Mouse (Mus musculus) limb, embryonic 12.5 days (tissue): ENCODE measurements around the gene Gm6169. TPM values are rescaled to one million over a fixed set of nuclear protein-coding genes. Genes with fewer than 3 reads are reported as not detected.
"Not testable (repeated sequence)": the region's sequence is repeated elsewhere in the genome, so short reads cannot be mapped to it uniquely, and the experiment has no call there.

Experiments used
- ATAC-seq: fragments of 200-750 bp; cut with Nextera tagmentation; 2 replicates; pipeline ENCODE4 v1.8.0; 2017; ENCODE audit warnings: low read depth, moderate TSS enrichment; ENCODE audit not compliant: insufficient number of reproducible peaks, insufficient read depth, low FRiP score, low TSS enrichment
- H3K27ac ChIP-seq: fragments of 300-500 bp; sonication (generic); 2 replicates; pipeline ENCODE4 v1.5.1; 2016; ENCODE audit warnings: mild to moderate bottlenecking, moderate library complexity
- H3K27me3 ChIP-seq: fragments of 300-500 bp; sonication (generic); 2 replicates; pipeline ENCODE4 v1.6.1; 2016; ENCODE audit warnings: mild to moderate bottlenecking, moderate library complexity
- H3K36me3 ChIP-seq: fragments of 300-500 bp; sonication (generic); 2 replicates; pipeline ENCODE4 v1.6.1; 2016; ENCODE audit warnings: mild to moderate bottlenecking, moderate library complexity
- H3K4me1 ChIP-seq: fragments of 300-500 bp; sonication (generic); replicated peaks from 2 replicates; pipeline ENCODE4 v1.6.1; 2016
- H3K4me2 ChIP-seq: fragments of 300-500 bp; sonication (generic); 2 replicates; pipeline ENCODE4 v1.6.1; 2016; ENCODE audit warnings: mild to moderate bottlenecking, moderate library complexity
- H3K4me3 ChIP-seq: fragments of 300-500 bp; sonication (generic); replicated peaks from 2 replicates; pipeline ENCODE4 v1.5.1; 2016; ENCODE audit warnings: mild to moderate bottlenecking
- H3K9ac ChIP-seq: fragments of 300-500 bp; sonication (generic); replicated peaks from 2 replicates; pipeline ENCODE4 v1.6.1; 2016; ENCODE audit warnings: mild to moderate bottlenecking, moderate library complexity
- H3K9me3 ChIP-seq: fragments of 300-500 bp; sonication (generic); 2 replicates; pipeline ENCODE4 v1.6.1; 2016; ENCODE audit warnings: mild to moderate bottlenecking, moderate library complexity
- WGBS: fragments of 180-500 bp; shearing (Covaris S2); methylation state at CpG from one replicate; pipeline ENCODE4 v1.1.7; 2016; 5-methylcytosine and 5-hydroxymethylcytosine counted together
- polyA plus RNA-seq: library from polyadenylated mRNA; unstranded; fragments of >200 nt; fragmentation: Nextera tagmentation; extraction: Ambion mirVana; gene quantifications from 2 replicates; pipeline ENCODE4 v1.2.1, GENCODE M21; 2016

Gene Gm6169
- 1.3 and 1.8 TPM in 2 replicates for polyA plus RNA-seq

DNA sequence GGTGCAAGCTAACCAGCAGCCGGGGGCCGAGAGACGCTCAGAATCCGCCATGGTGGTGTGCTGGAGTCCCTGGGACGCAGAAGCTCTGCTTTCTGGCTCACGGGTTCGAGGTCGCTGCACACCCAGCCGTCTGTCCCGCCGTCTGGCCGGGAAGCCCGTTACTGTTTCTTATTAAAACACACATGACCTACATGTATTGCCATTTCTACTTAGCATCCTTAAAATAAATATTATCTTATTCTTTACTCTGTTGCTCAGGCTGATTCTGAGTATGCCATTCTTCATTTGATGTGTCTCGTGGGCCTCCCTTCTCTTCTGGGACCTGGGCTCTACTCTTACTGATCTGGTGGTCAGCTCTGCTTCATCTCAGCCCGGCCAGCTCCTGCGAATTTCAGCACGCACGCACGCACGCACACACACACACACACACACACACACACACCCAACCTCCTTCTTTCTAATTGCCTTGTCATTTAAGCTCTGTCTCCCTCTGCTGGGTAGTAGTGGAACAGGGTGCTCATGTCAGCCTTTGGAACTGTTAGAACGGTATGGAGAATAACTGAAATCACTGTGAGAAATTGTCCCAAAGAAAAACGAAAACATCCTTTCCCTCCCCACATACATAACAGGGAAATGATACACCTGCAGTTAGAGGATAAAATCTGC, at the start of gene Gm6169:
Gene Gm6169, minus strand, starts transcription at position 51 of the 666 bp plus-strand sequence.
- H3K4me1 ChIP-seq = no peaks in the 10 kb centered on the region
- H3K9ac ChIP-seq = no peak within 1 kb of the TSS
- H3K36me3 ChIP-seq = peaks cover 2% of the 10 kb centered on the region; the same call in 1 of the 2 replicates
- no peaks in the 10 kb centered on the region for H3K27me3 ChIP-seq
- WGBS = 82% methylated on average over 22 of the region's 22 CpGs
- H3K9me3 ChIP-seq = no peaks in the 10 kb centered on the region
- ATAC-seq = no peak
- H3K27ac ChIP-seq = no peak within 1 kb of the TSS
- H3K4me3 ChIP-seq = no peak within 1 kb of the TSS
- H3K4me2 ChIP-seq = no peak within 1 kb of the TSS

DNA sequence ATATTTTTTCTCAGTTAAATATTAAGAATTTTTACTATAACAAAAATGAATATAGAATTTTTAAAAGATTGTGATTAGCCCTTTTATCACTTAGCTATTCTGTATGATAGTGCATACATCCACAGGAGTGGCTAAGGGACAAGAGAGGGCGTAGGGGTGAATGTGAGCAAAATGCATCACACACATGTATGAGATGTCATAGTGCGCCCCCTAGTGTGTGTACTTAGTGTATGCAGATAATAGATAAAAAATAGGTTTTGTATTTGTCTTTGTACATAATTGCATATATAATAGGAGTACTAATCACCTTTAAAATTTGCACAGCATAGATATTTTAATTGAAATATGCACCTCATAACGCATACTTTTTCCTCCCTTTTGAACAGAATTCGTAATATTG, 46.8 kb upstream of the Gm6169 start:
- Histone ChIP-seq H3K27ac (no peak overlapping the region), H3K4me1 (no peaks in the 10 kb centered on the region), H3K9me3 (no peaks in the 10 kb centered on the region), H3K4me3 (no peak overlapping the region), H3K36me3 (peaks cover 66% of the 10 kb centered on the region), H3K27me3 (no peaks in the 10 kb centered on the region), H3K4me2 (no peak overlapping the region), H3K9ac (no peak overlapping the region)
- ATAC-seq = no peak
- WGBS = 60% methylated on average over 4 of the region's 4 CpGs

DNA sequence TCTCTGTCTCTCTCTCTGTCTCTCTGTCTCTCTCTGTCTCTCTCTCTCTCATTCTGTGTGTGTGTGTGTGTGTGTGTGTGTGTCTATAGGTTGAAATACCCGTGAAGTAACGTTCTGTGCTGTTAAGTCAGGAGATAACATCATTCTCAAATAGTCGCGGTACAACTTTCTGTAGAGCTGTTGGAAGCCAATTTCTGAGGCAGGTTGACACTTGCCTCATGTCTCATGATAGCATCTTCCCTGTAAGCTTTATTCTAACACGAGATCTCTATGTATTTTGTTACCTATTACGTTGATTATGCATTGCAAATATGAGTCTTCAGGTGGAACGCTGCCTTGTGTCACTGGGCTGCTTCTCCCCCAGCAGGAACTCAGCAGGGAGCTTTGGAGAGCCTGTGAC, 43.3 kb upstream of the Gm6169 start:
- Histone ChIP-seq H3K9ac (no peak overlapping the region), H3K4me1 (peaks cover 6% of the 10 kb centered on the region; the same call in 1 of the 2 replicates), H3K27ac (no peak overlapping the region), H3K4me3 (no peak overlapping the region), H3K4me2 (no peak overlapping the region), H3K36me3 (peaks cover 35% of the 10 kb centered on the region), H3K9me3 (no peaks in the 10 kb centered on the region), H3K27me3 (no peaks in the 10 kb centered on the region)
- 84% methylated on average over 7 of the region's 7 CpGs for WGBS
- no peak for ATAC-seq

DNA sequence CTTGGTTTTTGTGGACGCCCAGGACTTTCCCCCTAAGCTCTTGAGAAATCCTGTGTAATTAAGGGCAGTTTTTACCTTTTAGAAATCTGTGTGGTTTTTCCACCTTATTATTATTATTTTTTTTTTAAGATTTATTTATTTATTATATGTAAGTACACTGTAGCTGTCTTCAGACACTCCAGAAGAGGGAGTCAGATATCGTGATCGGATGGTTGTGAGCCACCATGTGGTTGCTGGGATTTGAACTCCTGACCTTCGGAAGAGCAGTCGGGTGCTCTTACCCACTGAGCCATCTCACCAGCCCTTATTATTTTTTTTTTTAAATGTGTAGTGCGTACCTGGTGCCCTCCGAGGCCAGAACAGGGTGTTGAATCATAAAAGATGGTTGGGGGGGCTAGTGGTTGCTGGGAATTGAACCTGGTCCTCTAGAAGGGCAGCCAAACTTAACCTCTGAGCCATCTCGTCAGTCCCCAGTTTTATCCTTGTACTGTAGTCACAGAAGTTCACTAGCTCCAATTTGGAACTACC, 39.4 kb upstream of the Gm6169 start:
- not testable (repeated sequence) for H3K4me1 ChIP-seq, H3K9me3 ChIP-seq, H3K27ac ChIP-seq, H3K27me3 ChIP-seq, ATAC-seq
- peaks cover 32% of the 10 kb centered on the region for H3K36me3 ChIP-seq
- H3K9ac ChIP-seq = peak overlapping the region; percentile 82
- 36% methylated on average over 8 of the region's 8 CpGs for WGBS
- peak overlapping the region; percentile 84 for H3K4me3 ChIP-seq
- peak overlapping the region; percentile 50 for H3K4me2 ChIP-seq

DNA sequence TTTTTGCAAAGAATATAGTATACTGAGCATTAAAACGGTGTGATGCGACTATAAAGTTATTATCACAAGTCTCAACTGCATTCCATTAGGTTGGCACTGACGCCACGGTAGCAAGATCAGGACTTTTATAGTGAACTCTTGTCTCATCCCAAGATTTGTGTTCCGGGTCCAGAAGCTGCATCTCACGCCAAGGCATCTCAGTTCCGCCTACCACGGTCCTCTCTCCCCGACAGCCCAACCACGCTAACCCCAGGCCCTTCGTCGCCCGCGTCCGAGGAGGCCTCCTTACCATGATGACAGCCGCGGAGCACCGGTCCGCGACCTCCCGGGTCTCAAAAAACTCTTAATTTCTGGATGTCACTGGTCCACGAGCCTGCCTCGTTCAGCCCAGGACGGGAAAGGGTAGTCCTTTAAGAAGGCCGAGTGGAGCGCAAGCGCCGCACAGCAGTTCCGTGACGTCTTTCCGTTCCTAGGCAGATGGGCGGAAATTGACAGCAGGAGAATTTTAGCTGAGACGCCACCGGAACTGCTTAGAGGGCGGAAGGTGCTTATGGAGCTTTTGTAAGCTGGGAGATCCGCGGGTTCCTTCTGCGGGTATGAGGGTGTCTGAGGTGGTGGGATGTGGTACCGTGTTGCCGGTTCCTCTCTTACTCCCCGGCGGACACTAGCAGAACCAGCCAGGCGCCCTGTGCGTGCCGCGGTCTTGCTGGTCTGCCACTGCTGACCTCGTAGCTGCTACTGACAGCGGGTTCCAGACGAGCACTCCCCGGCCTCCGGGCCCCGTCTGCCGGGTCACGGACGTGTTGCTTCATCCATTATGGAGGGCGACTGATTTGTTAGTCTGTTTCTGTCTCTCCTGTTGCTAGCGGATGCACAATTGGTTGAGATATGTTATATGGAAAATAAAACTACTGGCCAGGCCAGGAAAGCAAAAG, 38.7 kb upstream of the Gm6169 start, which contains the start of the genes Gfm2 and Nsa2:
Gene Gfm2, plus strand, starts transcription at position 472 of the 935 bp plus-strand sequence.
Gene Nsa2, minus strand, starts transcription at position 472 of the 935 bp plus-strand sequence.
- peak within 1 kb of the TSS; percentile 84 for H3K4me3 ChIP-seq
- no peaks in the 10 kb centered on the region for H3K27me3 ChIP-seq
- H3K9ac ChIP-seq = peak within 1 kb of the TSS; percentile 82
- WGBS = under 1% methylated on average over 57 of the region's 57 CpGs
- peak within 1 kb of the TSS; percentile 73; the same call in 1 of the 2 replicates for H3K27ac ChIP-seq
- no peaks in the 10 kb centered on the region for H3K9me3 ChIP-seq
- peaks cover 6% of the 10 kb centered on the region; the same call in 1 of the 2 replicates for H3K4me1 ChIP-seq
- H3K4me2 ChIP-seq = peak within 1 kb of the TSS; percentile 65
- ATAC-seq = peak; percentile 91
- peaks cover 29% of the 10 kb centered on the region for H3K36me3 ChIP-seq

DNA sequence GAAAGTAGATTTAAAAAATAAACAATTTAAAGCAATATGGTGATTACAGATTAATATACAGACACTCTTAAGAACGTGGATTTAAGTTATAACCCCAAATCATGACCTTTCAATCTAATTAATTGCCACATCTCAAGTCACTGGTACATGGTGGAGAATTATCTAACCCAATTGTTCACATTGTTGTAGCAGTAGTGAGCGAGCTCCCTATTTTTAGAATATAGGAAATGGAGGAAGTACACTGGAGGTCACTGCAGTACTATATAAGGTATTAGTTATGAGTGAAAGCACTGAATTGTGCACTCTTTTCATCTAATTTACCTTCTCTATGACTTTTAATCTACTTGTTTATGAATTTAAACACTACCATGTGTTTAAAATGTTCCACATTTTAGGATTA, 31.4 kb upstream of the Gm6169 start:
- not testable (repeated sequence) for H3K27ac ChIP-seq, H3K9me3 ChIP-seq, H3K27me3 ChIP-seq, H3K4me1 ChIP-seq, ATAC-seq, H3K4me2 ChIP-seq, H3K4me3 ChIP-seq, H3K9ac ChIP-seq
- no CpG with 5 or more reads among the region's 2 CpGs for WGBS
- H3K36me3 ChIP-seq = peaks cover 39% of the 10 kb centered on the region

DNA sequence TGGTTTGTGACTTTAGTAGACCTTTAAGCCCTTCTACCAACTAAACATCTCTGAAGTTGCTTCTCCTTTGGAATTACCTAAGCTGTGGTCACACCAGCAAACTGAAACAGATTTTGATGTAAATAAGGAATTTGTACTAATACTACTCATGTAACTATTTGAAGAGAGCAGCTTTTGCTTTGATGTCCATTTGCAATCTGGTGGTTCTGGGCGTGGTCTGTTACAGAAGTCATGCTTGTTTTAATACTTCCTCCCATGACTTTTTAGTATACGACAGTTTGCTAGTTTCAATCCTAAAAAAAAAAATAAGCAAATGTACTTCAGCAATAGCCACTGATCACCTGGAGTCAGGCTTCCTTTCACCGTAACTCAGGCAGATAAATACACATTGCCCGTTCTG, 30.6 kb upstream of the Gm6169 start:
- not testable (repeated sequence) for H3K4me2 ChIP-seq, ATAC-seq, H3K27me3 ChIP-seq, H3K4me3 ChIP-seq, H3K9me3 ChIP-seq, H3K4me1 ChIP-seq, H3K27ac ChIP-seq, H3K9ac ChIP-seq
- 94% methylated on average over 4 of the region's 4 CpGs for WGBS
- peaks cover 33% of the 10 kb centered on the region for H3K36me3 ChIP-seq

DNA sequence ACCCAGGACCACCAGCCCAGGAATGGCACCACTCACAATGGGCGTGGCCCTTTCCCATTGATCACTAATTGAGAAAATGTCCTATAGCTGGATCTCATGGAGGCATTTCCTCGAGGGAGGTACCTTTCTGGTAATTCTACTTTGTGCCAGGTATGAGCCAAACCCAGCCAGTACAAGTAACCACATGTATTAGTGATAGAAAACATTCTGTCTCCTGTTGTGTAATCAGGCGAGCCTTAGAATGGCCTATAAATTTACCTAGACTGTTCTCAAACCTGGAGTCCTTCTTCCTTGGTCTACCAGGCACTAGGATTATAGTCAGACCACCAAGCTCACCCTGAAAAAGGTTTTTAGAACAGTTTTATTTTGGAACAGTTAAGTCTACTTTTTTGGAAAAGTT, 22.3 kb upstream of the Gm6169 start:
- WGBS = 81% methylated on average over 3 of the region's 3 CpGs
- H3K4me1 ChIP-seq = no peaks in the 10 kb centered on the region
- H3K9ac ChIP-seq = no peak overlapping the region
- H3K36me3 ChIP-seq = peaks cover 21% of the 10 kb centered on the region; the same call in 1 of the 2 replicates
- no peak overlapping the region for H3K4me2 ChIP-seq
- no peak overlapping the region for H3K27ac ChIP-seq
- no peaks in the 10 kb centered on the region for H3K27me3 ChIP-seq
- no peaks in the 10 kb centered on the region for H3K9me3 ChIP-seq
- no peak overlapping the region for H3K4me3 ChIP-seq
- ATAC-seq = no peak

DNA sequence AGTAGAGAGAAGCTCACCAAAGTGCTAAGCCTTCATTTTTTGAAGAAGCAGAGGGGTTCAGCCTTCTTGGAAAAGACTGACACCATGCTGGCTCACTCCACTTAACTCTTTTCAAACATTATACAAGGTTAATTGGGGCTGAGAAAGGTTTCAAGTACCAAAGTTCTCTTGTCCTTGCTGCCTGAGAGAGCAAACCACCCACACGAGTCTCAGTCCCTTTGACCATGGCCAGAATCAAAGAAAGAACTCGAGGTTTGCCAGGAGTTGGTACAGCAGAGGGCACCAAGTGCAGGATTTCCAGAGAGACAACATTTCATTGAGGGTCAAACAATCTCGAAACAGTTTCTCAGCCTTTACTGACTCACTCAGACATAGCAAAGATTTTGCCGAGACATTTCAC, 10.0 kb upstream of the Gm6169 start:
- Histone ChIP-seq H3K9ac (no peak overlapping the region), H3K27ac (no peak overlapping the region), H3K4me3 (no peak overlapping the region), H3K36me3 (peaks cover 14% of the 10 kb centered on the region), H3K4me1 (no peaks in the 10 kb centered on the region), H3K4me2 (no peak overlapping the region), H3K9me3 (no peaks in the 10 kb centered on the region), H3K27me3 (no peaks in the 10 kb centered on the region)
- 88% methylated on average over 4 of the region's 4 CpGs for WGBS
- ATAC-seq = no peak

DNA sequence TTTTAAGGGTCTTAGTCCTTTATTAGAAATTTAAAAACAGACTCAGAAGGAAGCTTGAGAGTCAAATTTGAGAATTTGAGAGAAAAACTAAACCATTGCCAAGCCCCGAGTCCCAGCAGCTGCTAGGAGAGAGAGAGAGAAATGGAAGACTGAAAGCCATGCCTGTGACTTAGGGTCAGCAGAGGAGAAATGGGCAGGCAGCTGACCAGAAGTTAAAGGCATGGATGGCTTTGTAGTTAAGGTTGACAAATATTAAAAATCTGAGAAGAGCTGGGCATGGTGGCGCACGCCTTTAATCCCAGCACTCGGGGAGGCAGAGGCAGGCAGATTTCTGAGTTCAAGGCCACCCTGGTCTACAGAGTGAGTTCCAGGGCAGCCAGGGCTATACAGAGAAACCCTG, 8.7 kb upstream of the Gm6169 start:
- not testable (repeated sequence) for H3K4me2 ChIP-seq, H3K9me3 ChIP-seq, H3K27ac ChIP-seq, H3K4me1 ChIP-seq, H3K4me3 ChIP-seq, H3K9ac ChIP-seq, H3K27me3 ChIP-seq, ATAC-seq
- peaks cover 11% of the 10 kb centered on the region for H3K36me3 ChIP-seq
- 92% methylated on average over 4 of the region's 4 CpGs for WGBS

DNA sequence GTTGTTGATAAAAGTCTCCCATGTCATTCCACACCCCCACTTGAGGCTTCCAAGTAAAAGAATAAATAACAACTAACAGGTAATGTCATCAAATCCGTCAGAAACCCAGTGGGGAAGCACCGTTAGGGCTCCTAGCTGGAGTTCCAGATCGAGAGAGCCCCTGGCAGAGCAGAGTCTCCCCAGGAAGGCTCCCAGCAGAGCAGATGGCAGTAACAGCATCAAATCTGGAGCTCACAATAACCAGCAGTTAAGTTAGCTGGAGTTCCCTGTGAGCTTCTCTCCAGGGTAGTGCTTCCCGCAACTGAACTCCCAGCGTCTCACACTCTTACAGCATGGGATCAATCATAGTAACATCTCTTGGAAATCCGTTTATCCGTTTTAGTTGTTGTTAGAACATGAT, 6.0 kb upstream of the Gm6169 start:
- no peak overlapping the region for H3K9ac ChIP-seq
- peaks cover 3% of the 10 kb centered on the region; the same call in 1 of the 2 replicates for H3K36me3 ChIP-seq
- no peak overlapping the region for H3K4me3 ChIP-seq
- no peaks in the 10 kb centered on the region for H3K9me3 ChIP-seq
- no peak overlapping the region for H3K4me2 ChIP-seq
- no peak overlapping the region for H3K27ac ChIP-seq
- ATAC-seq = no peak
- WGBS = 79% methylated on average over 7 of the region's 7 CpGs
- H3K27me3 ChIP-seq = no peaks in the 10 kb centered on the region
- H3K4me1 ChIP-seq = no peaks in the 10 kb centered on the region
